Mouse (Mus musculus): ENCODE measurements around the gene Gm17949.
"Not testable (repeated sequence)": the region's sequence is repeated elsewhere in the genome, so short reads cannot be mapped to it uniquely, and the experiment has no call there.

The Gm17949 gene

DNA sequence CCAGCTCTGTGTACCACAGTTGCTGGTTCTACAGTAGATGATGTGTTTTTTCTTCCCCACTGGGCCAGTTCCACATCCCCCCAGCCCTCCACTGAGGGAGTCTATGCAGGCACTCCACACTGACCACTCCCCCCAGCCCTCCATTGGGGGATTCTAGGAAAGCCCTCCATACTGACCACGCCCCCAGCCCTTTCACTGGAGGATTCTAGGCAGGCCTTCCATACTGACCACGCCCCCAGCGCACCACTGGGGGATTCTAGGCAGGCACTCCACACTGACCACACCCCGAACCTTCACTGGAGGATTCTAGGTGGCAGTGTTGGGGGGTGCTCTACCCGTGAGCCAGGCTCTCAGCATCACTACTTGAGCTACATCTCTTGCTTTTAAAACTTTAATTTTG is 36.1 kb downstream of the Gm17949 start:
- DNase-seq (ENCODE audit: low spot score in 2 of 2) = no peak

DNA sequence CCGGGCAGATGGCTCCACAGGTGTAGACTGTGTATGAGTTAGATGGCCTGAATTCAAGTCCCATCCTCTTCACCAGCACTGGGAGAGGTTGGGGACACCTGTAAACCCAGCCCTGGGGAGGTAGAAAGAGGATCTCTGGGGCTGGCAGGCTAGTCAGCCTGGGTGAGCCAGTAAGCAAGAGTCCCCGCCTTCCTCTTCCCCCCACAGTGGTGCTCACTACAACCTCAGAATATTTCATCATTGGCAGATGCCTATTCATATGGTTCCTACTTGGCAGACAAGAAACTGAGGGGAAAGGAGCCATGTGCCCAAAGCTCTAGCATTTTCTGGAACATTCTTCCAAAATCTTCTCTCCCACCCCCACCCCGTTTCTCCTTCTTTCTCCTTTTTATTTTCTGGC is 37.5 kb downstream of the Gm17949 start:
- no peak for DNase-seq (ENCODE audit: low spot score in 2 of 2)

DNA sequence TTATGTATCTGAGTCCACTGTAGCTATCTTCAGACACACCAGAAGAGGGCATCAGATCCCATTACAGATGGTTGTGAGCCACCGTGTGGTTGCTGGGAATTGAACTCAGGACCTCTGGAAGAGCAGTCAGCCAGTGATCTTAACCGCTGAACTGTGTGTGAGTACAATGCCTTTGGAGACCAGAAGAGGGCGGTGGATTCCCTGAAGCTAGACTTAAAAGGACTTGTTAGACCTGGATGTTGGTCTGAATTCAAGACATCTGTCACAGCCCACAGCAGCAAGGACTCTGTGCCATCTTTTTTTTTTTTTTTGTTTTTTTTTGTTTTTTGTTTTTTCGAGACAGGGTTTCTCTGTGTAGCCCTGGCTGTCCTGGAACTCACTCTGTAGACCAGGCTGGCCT is 40.4 kb downstream of the Gm17949 start:
- DNase-seq (ENCODE audit: low spot score in 2 of 2) = not testable (repeated sequence)

DNA sequence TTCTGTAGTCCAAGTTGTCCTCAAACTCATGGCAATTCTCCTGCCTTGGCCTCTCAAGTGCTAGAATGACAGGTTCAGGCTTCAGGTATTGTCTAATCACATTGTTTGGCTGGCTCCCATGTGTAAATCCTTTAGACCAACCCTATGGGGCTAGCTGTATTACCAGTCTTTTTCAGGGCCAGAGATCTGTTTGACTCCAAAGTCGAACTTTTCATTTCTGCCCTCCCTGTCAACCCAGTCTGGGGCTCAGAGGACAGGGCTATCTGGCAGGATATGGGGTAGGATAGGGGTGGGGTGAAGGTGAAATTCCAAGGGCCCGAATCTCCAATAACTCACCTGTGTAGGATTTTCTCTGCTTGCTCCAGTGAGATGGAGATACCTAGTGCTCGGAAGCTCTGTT is 45.0 kb downstream of the Gm17949 start:
- DNase-seq (ENCODE audit: low spot score in 2 of 2) = no peak

DNA sequence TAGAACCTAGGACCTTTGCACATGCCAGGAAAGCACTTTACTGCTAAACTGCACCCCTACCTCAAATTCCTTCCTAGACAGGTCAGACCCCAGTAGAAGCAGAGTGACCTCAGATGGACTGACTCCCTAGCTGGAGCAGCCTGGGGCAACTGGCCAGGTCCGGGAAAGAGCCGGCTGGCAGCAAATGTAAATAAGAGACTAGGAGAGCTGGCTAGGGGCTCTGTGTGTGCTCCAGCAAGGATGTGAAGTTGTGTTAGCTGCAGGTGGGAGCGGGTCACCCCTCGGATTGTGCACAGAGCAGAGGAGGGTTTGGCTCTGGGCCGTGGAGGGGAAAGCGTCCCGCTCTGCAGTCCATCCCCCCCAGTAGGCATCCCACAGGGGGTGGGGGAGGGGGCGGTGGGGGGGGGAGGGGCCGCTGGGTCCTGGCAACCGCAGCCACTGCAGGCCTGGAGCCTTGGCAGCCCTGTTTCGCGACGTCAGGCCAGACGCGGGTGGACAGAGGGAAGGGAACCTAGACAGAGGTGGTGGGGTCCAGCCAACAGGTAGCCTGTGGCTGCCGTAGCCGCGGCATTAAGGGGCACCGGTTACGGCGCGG is 47.7 kb downstream of the Gm17949 start, which contains the start of gene Crb3:
Gene Crb3, plus strand, starts transcription at position 215 of the 595 bp plus-strand sequence.
- DNase-seq (ENCODE audit: low spot score in 2 of 2) = no peak

DNA sequence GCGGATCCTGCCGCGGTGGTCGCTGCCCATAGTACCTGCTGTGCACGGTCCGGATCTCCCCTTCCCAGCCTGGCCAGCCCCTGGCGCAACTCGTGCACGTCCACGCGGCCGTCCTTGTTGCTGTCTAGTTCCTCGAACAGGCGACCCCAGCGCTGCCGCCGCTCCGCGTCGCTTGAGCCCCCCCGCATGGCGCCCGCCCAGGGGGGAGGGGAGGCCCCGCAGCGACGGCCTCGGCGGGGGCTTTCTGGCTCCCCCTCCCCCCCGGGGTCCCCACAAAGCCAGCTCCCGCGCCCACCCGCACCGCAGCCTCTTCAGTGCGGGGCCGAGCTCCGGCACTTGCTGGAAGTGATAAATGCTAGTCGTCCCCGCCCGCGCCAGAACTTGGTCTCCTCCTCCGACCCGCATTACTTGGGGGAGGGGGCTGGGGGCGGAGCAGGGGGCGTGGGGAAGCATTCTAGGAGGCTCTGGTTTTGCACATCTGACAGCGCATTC is 48.3 kb downstream of the Gm17949 start, which contains the start of gene Slc25a23:
Gene Slc25a23, minus strand, starts transcription at position 378 of the 492 bp plus-strand sequence.
- peak; percentile 72 to 73 for DNase-seq (ENCODE audit: low spot score in 2 of 2)

DNA sequence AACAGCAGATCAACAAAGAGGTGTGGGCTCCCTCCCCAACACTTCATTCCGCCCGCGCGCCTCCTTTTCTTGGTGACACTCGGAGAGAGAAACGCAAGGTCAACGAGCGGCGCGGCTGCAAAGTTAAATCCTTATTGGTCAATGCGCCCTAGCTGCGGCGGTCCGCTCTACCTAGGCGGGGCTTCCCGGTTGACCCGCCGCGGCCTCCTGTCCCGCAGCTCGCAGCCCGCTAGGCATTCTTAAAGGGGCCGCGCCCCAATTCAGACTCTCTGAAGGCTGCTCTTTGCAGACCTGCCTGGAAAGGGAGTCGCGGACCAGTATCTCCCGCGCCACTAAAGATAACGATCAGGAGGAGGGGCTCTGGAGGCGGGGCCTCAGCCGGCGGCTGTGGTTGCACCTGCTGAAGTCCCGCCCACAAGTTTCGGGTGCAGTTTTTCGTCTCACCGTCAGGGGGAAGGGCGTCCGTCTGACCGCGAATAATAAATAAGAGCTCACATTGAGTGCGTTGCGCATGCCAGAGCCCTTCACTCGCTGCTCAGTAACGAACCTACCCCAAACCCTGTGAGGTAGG is 49.0 kb downstream of the Gm17949 start:
- DNase-seq (ENCODE audit: low spot score in 2 of 2) = peak; percentile 94 to 96

DNA sequence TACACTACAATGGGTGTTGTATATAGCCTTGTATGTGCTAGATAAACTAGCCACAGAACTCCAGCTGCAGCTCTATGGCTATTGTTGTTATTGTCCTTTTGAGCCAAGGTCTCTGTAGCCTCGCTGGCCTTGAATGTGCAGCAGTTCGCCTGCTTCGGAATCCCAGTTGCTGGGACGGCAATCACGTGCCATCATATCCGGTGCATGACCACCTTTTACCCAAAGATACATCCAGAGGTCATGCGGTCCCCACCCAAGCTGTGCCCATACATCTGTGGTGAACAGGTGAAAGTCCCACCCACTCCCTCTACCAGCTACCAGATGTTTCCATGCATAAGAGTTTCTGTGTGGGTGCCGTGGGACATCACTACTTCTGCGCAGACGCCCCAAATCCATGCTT is 49.8 kb downstream of the Gm17949 start:
- no peak for DNase-seq (ENCODE audit: low spot score in 2 of 2)

DNA sequence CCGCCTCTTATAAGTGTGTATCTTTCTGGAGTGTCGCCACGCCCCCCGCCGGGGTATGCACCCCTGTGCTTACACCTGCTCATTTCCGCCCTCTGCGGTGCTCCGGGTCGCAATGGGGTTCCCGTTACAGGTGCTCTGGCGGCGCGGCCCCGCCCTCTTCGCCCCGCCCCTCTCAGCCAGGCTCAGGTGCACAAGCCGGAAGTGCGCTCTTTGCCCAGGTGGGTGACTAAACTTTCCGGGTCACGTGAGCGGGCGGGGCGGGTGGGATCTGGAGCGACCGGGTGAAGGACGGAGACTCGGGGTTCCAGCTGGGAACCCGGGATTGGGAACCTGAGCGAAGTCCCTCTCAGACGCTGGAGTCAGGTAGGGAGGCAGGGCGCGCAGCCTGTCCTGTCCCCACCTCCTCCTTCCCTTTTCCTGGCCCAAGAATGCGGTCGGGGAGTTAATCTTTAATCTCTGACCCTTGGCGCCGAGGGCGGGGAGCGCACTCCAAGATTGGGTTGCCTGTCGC is 50.8 kb downstream of the Gm17949 start:
- peak; percentile 37 to 42 for DNase-seq (ENCODE audit: low spot score in 2 of 2)

DNA sequence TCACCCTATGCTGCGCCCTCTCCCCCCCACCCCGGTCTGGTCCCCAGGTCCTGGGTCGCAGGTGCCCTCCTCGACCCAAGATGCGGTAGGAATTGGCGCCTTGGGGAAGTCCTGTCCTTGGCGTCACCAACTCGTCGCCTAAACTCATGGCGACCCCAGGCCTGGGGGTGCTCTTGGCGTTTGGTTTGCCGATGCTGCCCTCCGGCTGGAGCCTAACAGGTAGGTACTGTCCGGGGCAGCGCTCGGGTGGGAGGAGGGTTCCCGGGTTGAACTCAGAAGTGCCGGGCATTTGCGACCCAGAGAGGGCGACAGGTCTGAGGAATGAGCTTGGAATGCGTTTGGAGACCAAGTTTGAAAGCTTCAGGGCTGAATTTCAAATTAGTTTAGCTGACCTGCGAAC is 51.3 kb downstream of the Gm17949 start:
- DNase-seq (ENCODE audit: low spot score in 2 of 2) = no peak

DNA sequence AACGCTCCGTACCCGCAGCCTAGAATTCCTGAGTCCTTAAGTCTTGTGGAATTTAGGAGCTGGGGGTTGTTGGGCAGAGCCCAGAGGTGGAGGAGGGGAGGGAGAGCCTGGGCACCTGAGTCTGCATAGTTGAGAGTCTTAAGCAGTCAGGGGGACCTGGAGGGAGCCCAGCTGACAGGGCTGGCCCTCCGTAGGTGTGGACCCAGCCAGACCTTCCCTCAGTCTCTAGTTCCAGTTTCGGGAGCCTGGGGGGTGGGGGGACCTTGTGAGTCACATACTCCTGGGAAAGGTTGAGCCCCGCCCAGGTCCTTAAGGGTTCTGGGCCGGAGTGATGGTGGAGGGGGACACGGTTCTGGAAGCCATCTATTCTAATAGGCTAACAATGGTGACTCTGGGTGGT is 51.8 kb downstream of the Gm17949 start:
- no peak for DNase-seq (ENCODE audit: low spot score in 2 of 2)

DNA sequence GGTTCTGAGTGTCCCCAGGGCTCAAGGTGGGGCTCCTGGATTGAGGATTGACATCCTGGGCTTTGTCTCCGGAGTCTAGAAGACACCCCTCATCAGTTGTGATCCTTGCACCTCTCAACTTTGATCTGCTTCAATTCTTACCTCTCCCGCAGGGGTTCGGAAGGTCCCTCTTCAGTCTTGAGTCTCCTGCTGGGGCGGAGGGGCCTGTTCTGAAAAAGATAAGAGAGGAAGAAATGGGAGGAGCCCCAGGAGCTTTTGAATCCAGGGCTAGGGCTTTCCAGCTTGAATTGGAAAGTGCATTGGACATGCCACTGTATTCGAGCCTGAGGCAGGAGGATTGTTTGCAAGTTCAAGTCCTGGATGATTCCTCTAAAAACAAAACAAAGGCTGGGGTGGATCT is 55.6 kb downstream of the Gm17949 start:
- DNase-seq (ENCODE audit: low spot score in 2 of 2) = no peak

DNA sequence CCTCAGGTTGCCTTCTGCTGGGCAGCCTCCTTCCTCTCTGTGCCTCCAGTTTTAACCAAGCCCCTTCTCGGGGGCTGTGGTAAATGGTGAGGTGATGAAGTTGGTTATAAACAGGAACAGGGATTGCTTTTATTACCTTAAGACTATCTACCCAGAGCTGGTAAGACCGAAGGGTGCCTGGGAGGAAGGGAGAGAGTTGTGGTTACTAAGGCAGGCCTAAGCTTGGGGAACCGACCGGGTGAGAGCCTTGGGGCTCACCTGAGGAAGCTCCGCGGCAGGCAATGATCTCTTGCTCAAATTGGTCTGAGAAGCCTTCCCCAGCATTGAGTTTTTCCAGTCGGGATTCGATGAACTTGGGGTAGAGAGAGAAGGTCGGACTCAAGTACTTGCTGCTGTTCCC is 59.0 kb downstream of the Gm17949 start:
- no peak for DNase-seq (ENCODE audit: low spot score in 2 of 2)

DNA sequence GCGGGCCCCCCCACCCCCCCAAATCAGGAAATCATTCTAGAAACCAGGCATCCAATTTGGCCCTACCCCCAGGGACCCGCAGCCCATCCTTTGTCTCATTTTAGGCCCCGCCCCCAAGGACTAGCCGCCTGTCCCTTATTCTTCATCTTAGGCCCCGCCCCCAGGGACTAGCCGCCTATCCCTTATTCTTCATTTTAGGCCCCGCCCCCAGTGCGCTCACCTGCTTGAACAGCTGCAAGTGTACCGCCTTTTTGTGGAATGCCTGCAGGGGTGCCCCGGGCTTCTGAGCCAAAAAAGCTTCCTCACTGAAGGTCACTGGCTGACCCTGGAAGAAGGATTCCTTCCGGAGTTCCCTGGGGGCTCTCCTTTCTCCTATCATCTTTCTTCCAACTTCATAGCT is 59.4 kb downstream of the Gm17949 start:
- DNase-seq (ENCODE audit: low spot score in 2 of 2) = peak; percentile 25 to 43

All from thymus, postnatal 10 days (tissue).